Mouse (Mus musculus) splenic B cell, adult 2 months (primary cell): Measurements from ENCODE around the gene Npff.

Experiments
- DNase-seq: peaks from one replicate; pipeline ENCODE4 v3.0.0-alpha.2; 2011; ENCODE audit warnings: low read depth, low spot score
- H3K27me3 ChIP-seq: 2 replicates; pipeline ENCODE4 v1.6.1; 2012; ENCODE audit warnings: mild to moderate bottlenecking, low read length, moderate library complexity, mixed read lengths; ENCODE audit not compliant: control insufficient read depth, poor library complexity, insufficient read depth, severe bottlenecking
- H3K36me3 ChIP-seq: 2 replicates; pipeline ENCODE4 v1.6.1; 2012; ENCODE audit warnings: mild to moderate bottlenecking, low read length, moderate library complexity, mixed read lengths; ENCODE audit not compliant: control insufficient read depth, poor library complexity, insufficient read depth, severe bottlenecking

The Npff gene

DNA sequence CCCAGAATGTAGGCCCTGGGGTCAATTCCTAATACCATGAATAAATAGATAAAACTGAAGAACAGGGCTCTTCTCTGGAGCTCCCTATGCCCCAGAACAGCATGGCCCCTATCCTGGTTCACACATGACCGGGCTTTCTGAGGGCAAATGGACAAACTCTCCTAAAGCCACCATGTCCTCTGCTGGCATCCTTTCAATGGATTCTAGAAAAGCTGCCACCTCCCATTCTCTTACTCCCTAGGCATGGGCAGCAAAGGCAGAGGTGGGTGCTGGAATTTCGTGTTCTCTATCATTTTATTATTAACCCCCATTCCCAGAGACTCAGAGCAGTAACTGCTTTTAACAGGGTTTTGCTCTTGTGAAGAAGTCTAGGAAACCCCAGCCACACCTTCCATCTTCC is 9.5 kb downstream of the Npff start:
- no peaks in the 10 kb centered on the region for H3K36me3 ChIP-seq
- DNase-seq = no peak
- no peaks in the 10 kb centered on the region for H3K27me3 ChIP-seq

DNA sequence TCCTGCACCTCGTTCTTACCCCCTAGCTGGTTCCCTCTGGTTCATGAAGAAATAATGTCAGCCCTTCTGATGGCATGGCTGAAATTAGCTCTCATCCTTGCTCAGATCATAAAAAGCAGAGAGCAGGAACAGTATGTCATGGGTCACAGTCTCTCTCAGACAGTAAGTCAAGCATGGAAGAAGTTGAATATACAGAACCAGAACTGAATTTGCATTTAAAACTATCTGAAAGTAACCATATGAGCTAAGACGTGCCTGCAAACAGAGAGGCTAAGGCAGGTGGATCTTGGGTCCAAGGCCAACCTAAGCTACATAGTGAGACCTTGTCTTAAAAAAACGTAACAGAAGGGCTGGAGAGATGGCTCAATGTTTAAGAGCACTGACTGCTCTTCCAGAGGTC is 11.7 kb downstream of the Npff start:
- Histone ChIP-seq H3K27me3 (no peaks in the 10 kb centered on the region), H3K36me3 (no peaks in the 10 kb centered on the region)
- DNase-seq = peak; percentile 19

DNA sequence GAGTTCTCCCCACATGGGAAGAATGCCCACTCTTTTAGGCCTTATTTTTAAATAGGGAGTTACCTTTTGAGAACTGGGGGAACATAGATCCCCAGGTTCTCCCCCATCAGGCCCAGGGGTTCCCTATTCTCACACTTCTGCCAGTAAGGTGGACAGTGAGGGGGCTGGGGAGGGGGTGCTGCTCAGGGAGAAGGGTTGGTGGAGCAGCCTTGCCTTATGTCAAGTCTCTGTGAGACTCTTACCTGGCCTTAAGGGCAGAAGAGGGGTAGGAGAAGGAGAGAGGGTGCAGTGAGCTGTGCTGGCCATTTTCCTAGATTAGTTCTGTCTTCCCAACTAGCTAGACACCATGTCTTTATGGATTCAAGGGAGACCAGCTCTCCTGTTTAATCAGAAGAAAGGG is 12.3 kb downstream of the Npff start:
- no peaks in the 10 kb centered on the region for H3K36me3 ChIP-seq
- DNase-seq = no peak
- no peaks in the 10 kb centered on the region for H3K27me3 ChIP-seq

DNA sequence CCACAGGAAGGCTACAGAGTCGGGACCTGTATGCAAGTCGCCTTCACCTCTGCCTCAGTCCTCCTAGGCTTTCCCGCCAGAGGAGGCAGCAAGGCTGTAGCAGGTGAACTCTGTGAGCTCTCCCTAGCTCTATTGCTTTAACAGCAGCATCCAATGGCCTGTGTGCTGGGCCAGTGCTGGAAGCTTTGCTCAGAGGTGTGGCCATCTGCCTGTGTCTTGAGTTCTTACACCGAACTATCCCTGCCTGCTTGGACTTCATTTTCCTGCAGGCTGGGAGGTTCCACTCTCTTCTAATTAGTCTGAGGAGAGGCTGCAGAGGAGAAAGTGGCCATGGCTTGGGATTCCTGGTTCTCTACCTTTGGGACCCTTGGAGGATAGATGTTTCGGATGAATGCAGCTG is 12.7 kb downstream of the Npff start:
- no peak for DNase-seq
- no peaks in the 10 kb centered on the region for H3K27me3 ChIP-seq
- no peaks in the 10 kb centered on the region for H3K36me3 ChIP-seq

DNA sequence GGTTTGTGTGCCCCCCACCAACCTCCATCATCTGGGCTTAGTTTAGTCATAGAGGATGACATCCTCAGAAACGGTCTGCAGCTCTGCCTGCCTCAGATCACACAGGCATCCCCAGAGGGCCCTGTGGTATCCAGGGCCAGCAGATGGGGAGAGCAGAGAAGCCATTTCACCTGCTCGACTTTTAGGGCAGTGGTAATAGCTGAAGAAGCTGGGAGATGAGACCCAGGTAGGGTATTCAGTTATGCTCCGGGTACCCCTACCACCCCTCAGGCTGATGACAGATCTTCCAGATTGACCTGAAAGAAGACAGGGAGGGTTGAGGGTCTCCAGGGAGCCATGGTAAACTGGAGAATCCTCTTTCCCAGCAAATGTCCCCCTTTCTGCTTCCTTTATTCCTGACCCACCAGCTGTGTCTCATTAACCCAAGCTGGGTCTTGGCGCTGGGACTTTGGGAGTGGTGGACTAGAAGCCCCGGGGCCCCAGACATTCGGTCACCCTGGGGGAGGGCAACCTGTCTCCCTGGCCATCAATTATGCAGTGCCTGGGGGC is 13.4 kb downstream of the Npff start:
- H3K36me3 ChIP-seq = no peaks in the 10 kb centered on the region
- no peaks in the 10 kb centered on the region for H3K27me3 ChIP-seq
- peak; percentile 28 for DNase-seq

DNA sequence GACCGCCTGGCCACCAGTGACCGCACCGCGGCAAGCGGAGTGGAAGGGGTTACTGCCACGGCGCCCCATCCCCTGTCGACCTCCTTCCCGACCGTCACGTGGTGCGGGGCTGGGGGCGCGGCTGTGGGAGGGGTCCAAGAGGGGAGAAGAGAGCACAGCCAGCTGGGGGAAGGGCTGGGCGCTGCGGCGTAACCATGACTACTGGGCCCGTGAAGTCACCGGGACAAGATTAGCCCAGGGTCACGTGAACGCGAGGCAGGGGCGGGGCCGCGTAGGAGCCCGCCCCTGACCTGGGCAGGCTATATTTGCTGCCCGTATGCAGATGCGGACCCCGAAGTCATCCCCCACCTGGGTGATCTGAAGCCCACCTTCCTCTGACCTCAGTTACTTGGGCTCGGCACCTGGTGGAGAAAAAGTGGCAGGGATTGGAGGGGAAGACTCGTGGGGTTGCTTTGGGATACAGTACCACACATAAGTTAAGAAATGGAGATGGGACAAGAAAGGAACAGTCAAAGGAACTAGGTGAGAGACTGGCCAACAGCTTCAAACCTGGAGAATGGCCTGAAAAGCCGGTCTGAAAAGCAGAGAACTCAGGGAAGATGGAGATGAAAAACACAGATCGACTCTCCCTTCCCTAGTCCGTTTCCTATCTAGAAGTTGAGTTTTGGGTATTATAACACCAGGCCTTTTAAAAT is 14.0 kb downstream of the Npff start:
- Histone ChIP-seq H3K27me3 (no peaks in the 10 kb centered on the region), H3K36me3 (no peaks in the 10 kb centered on the region)
- peak; percentile 85 for DNase-seq

DNA sequence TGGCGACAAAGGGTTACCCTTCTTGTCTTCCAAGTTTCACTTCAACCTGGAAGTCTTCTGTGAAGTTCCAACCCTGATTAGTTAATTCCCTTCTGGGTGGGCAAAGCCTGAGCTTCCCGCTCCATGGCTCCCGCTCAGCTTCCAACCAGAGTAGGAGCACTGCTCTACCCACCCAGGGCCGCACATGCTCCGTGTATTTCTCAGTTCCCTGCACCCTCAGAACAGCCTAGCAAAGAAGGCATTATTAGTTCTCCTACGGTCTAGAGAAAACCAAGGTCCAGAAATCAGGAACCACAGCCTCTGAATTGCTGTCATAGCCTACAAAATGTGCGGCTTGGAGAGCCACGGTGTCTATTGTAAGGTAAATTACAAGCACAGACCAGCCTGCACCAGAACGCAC is 14.6 kb downstream of the Npff start:
- no peak for DNase-seq
- Histone ChIP-seq H3K36me3 (no peaks in the 10 kb centered on the region), H3K27me3 (no peaks in the 10 kb centered on the region)

DNA sequence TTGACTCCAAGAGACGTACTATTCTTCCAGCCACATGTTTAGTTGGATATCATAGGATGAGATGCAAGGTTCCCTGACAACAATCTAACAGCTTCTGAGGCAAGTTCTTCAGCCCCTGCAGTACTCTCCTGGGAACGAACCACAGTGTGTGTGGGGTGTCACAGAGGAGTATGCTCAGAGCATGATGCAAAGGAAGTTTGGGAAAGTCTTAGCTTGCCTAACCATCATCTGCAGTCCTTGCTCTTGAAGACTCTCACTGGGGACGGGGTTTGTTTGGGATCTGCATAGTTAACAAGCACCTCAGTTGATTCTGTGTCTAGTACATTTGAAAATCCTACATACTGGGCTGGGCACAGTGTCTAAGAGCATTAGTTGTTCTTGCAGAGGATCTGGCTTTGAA is 16.4 kb downstream of the Npff start:
- DNase-seq = no peak
- no peaks in the 10 kb centered on the region for H3K27me3 ChIP-seq
- H3K36me3 ChIP-seq = 0 out of 2 replicates have a peak, but pooled peaks cover 1% of the 10 kb centered on the region

DNA sequence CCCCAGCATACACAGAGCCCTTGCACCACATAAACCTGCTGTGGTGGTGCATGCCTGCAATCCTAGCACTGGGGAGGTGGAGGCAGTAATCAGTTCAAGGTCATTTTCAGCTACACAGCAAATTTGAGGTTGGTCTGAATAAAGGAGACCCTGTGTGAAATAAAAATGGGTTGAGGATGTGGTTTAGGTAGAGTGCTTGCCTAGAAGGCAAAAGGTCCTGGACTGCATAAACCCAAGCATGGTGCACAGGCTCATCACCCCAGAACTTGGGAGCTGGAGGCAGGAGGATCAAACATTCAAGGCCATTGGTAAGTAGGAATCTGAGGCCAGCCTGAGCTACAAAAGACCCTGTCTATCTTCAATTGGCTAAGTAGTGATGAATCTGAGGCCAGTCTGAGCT is 17.2 kb downstream of the Npff start:
- no peak for DNase-seq
- H3K27me3 ChIP-seq = no peaks in the 10 kb centered on the region
- H3K36me3 ChIP-seq = 0 out of 2 replicates have a peak, but pooled peaks cover 1% of the 10 kb centered on the region

DNA sequence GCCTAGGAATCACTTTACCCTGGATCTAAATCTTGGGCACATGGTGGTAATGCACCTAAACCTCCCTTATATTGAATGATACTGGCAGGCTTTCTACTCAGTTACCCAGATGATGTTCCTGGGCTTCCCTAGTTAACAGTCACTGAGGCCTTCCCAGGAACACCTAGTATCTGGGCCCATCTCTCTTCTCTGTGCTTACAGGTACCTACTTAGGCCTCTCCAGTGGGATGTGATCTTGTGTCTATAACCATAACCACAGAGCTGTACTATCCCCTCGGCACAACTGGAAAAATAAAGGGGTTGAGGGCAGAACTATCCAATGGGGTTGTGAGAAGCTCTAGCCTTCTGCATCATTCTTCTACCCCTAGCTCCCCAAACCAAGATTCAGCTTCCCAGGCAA is 17.9 kb downstream of the Npff start:
- H3K36me3 ChIP-seq = 0 out of 2 replicates have a peak, but pooled peaks cover 1% of the 10 kb centered on the region
- no peak for DNase-seq

DNA sequence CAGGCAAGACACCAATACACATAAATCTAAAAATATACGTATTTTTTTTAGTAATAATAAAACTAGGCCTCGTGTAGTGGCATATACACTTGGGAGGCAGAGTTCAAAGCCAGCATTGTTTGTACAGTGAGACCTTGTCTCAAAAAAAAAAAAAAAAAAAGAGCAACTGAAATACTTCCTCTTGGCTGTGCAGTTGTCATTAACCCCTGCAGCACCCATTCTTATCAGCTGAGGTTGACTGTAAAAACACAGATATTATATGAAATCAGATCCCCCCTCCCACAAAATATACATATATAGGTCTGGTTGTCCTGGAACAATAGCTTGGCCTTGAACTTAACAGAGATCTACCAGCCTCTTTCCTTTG is 18.3 kb downstream of the Npff start:
- H3K36me3 ChIP-seq = 0 out of 2 replicates have a peak, but pooled peaks cover 1% of the 10 kb centered on the region
- no peaks in the 10 kb centered on the region for H3K27me3 ChIP-seq

More for the DNA sequence above, 17.9 kb downstream of the Npff start:
- H3K27me3 ChIP-seq = no peaks in the 10 kb centered on the region

DNA sequence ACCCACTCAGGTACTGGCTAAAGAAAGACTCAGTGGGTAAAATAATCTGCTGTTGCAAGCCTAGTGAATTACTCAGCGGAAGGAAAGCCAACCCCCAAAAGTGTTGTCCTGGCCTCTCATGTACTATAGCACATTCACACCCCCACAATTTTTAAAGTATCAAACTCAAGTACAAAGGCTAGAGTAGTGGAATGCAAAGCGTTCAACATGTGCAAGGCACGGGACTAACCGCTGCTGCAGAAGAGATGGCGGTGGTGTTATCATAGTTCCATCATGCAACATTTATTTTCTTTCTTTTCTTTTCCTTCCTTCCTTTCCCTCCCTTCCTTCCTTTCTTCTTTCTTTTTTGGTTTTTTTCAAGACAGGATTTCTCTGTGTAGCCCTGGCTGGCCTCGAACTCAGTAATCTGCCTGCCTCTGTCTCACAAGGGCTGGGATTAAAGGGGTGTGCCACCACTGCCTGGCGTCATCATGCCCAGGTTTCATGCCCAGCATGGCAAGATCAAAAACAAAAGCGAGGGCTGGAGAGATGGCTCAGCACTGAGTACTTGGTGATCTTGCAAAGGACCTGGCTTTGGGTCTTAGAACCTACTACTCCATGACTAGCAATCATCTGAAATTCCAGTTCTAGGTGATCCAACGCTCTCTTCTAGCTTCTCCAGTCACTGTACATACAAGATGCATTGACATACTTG is 18.8 kb downstream of the Npff start:
- no peak for DNase-seq
- Histone ChIP-seq H3K36me3 (peaks cover 5% of the 10 kb centered on the region), H3K27me3 (no peaks in the 10 kb centered on the region)

More for the DNA sequence above, 18.3 kb downstream of the Npff start:
- no peak for DNase-seq

DNA sequence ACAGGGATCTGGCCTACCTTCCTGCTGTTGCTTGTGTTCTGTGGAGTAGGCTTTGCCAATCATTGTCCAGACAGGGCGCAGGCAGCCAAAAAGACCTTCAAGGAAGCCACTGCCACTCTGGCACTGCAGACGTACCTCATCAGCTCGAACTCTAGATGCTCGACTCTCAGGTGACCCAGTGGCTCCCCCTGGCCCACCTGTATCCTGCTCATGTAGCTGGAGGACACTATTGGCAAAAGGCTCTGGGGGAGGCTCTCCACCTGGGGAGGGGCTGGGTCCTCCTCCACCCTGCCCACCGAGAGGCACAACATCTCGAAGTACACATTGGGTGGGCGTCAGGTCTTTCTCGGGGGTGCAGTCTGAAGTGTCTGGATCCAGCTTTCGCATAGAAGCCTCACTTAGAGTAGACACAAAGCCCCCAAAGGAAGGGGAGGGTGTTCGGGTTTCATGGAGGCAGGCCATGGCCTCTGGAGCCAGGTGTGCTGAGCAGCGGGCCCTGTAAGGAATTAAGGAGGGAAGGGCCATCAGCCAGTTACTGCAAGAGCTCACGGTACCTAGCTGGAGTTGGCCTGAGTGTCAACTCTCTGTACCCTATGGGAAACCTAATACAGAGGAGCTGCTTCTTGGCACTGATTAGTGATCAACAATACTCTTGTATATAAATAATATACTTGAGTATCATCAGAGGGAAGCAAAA is 19.5 kb downstream of the Npff start:
- DNase-seq = no peak
- Histone ChIP-seq H3K27me3 (no peaks in the 10 kb centered on the region), H3K36me3 (peaks cover 5% of the 10 kb centered on the region)

DNA sequence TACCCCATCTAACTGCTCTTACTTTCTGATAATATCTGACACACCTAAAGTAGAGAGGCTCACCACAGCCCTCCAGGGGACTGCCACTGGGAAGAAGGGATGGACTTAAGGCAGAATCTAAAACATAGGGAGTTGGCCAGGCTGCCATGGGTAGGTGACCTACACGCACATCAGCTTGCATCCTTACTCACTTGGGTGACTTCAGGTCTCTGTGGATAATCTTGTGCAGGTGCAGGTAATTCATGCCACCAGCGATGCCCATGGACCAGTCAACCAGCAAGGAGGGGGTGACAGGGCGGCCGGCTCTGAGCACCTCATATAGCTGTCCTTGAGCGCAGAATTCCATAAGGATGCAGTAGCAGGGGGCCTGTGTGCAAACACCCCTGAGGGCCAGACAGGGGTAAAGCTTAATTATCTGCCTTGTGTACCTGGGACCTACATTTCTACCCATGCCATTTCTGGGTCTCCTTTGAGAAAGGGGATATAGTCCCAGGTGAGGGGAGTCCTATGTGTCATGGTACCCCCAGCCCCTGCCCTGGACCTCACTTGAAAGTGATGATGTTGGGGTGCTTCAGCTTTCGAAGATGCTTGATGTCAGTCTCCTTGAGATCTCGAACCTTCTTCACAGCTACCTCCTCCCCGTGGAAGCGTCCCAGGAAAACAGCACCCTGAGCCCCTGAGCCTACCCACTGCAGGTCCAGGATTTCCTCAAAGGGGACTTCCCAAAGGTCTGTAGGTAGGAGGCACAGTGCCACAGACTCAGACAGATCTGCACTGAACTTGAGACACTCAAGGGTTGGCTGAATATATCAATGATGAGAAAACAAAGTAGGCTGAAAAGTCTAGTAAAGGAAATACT is 20.6 kb downstream of the Npff start:
- H3K36me3 ChIP-seq = peaks cover 6% of the 10 kb centered on the region
- no peaks in the 10 kb centered on the region for H3K27me3 ChIP-seq
- no peak for DNase-seq
